Mouse (Mus musculus): ENCODE data around the gene Olfr876. TPM values are rescaled to one million over a fixed set of nuclear protein-coding genes. Genes with fewer than 3 reads are reported as not detected.

Gene Olfr876
- polyA plus RNA-seq, 1 experiment from 2014 or later = not detected

GRCm38 (mm10) chr9:37808976-37809375 lies 6.1 kb downstream of the Olfr876 start:
- Histone ChIP-seq H3K36me3 (replicated peaks) (no peaks in the 10 kb centered on the region), H3K4me1 (replicated peaks) (no peaks in the 10 kb centered on the region), H3K4me3 (replicated peaks) (no peak overlapping the region), H3K9me3 (replicated peaks) (no peaks in the 10 kb centered on the region), H3K27me3 (no peaks in the 10 kb centered on the region), H3K4me2 (no peak overlapping the region), H3K9ac (no peak overlapping the region), H3K27ac (replicated peaks) (no peak overlapping the region)
- 43% methylated on average over 2 of the region's 2 CpGs for WGBS (ENCODE audit: insufficient replicate concordance)
- no peak for ATAC-seq (ENCODE audit: insufficient read depth)

GRCm38 (mm10) chr9:37814696-37815095 lies 11.9 kb downstream of the Olfr876 start:
- Histone ChIP-seq H3K27me3 (no peaks in the 10 kb centered on the region), H3K27ac (replicated peaks) (no peak overlapping the region), H3K9ac (no peak overlapping the region), H3K4me3 (replicated peaks) (no peak overlapping the region), H3K9me3 (replicated peaks) (no peaks in the 10 kb centered on the region), H3K36me3 (replicated peaks) (no peaks in the 10 kb centered on the region), H3K4me2 (no peak overlapping the region), H3K4me1 (replicated peaks) (no peaks in the 10 kb centered on the region)
- WGBS (ENCODE audit: insufficient replicate concordance) = 76% methylated on average over 3 of the region's 3 CpGs
- ATAC-seq (ENCODE audit: insufficient read depth) = no peak

GRCm38 (mm10) chr9:37829881-37830280 lies 27.1 kb downstream of the Olfr876 start:
- Histone ChIP-seq H3K9me3 (replicated peaks) (no peaks in the 10 kb centered on the region), H3K27ac (replicated peaks) (no peak overlapping the region), H3K4me3 (replicated peaks) (no peak overlapping the region), H3K36me3 (replicated peaks) (no peaks in the 10 kb centered on the region), H3K4me1 (replicated peaks) (no peaks in the 10 kb centered on the region), H3K9ac (no peak overlapping the region), H3K4me2 (no peak overlapping the region), H3K27me3 (no peaks in the 10 kb centered on the region)
- ATAC-seq (ENCODE audit: insufficient read depth) = no peak

- Histone ChIP-seq H3K27ac (replicated peaks) (no peak overlapping the region), H3K27me3 (no peaks in the 10 kb centered on the region), H3K4me1 (replicated peaks) (no peaks in the 10 kb centered on the region), H3K36me3 (replicated peaks) (no peaks in the 10 kb centered on the region), H3K9me3 (replicated peaks) (no peaks in the 10 kb centered on the region), H3K9ac (no peak overlapping the region), H3K4me2 (no peak overlapping the region), H3K4me3 (replicated peaks) (no peak overlapping the region)
- WGBS (ENCODE audit: insufficient replicate concordance) = 56% methylated on average over 1 of the region's 1 CpGs
- no peak for ATAC-seq (ENCODE audit: insufficient read depth)
Observed at GRCm38 (mm10) chr9:37833341-37833740, 30.5 kb downstream of the Olfr876 start.

DNA sequence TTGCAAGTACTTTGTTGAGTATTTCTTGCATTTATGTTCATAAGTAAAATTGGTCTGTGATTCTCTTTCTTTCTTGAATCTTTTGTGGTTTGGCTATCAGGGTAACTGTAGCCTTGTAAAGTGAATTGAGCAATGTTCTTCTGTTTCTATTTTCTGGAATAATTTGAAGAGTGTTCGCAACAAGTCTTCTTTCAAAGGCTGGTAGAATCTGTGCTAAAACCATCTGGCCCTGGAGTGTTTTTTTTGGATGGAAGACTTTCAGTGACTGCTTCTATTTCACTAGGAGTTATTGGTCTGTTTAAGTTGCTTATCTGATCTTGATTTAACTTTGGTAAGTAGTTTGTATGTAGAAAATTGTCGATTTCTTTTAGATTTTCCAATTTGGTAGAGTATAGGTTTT lies 46.4 kb downstream of the Olfr876 start:
- Histone ChIP-seq H3K27ac (replicated peaks) (no peak overlapping the region), H3K27me3 (no peaks in the 10 kb centered on the region), H3K4me3 (replicated peaks) (no peak overlapping the region), H3K36me3 (replicated peaks) (no peaks in the 10 kb centered on the region), H3K4me1 (replicated peaks) (no peaks in the 10 kb centered on the region), H3K9ac (no peak overlapping the region), H3K9me3 (replicated peaks) (no peaks in the 10 kb centered on the region), H3K4me2 (no peak overlapping the region)
- ATAC-seq (ENCODE audit: insufficient read depth) = no peak
- WGBS (ENCODE audit: insufficient replicate concordance) = 53% methylated on average over 2 of the region's 2 CpGs

GRCm38 (mm10) chr9:37853969-37854368 lies 51.1 kb downstream of the Olfr876 start, which contains the start of gene Olfr877:
TSS of gene Olfr877 (plus strand) at chr9:37854269.
- ATAC-seq (ENCODE audit: insufficient read depth) = no peak
- H3K36me3 ChIP-seq (replicated peaks) = no peaks in the 10 kb centered on the region
- 52% methylated on average over 4 of the region's 4 CpGs for WGBS (ENCODE audit: insufficient replicate concordance)

More at GRCm38 (mm10) chr9:37853969-37854368, 51.1 kb downstream of the Olfr876 start, which contains the start of gene Olfr877:
- Histone ChIP-seq H3K27ac (replicated peaks) (no peak within 1 kb of the TSS), H3K27me3 (no peaks in the 10 kb centered on the region), H3K9ac (no peak within 1 kb of the TSS), H3K4me3 (replicated peaks) (no peak within 1 kb of the TSS), H3K4me2 (no peak within 1 kb of the TSS), H3K4me1 (replicated peaks) (no peaks in the 10 kb centered on the region), H3K9me3 (replicated peaks) (no peaks in the 10 kb centered on the region)

Other genes starting within 250 kb of the Olfr876 start
- 5.6 and 6.4 TPM in 2 replicates for gene Siae, start 247.3 kb upstream of the Olfr876 start, polyA plus RNA-seq (2015; fragmentation: Nextera tagmentation; extraction: Ambion mirVana)
- gene Spa17, start 189.3 kb upstream of the Olfr876 start, polyA plus RNA-seq (2015; fragmentation: Nextera tagmentation; extraction: Ambion mirVana) = 1.3 and 1.5 TPM in 2 replicates
- gene Tbrg1, start 145.7 kb upstream of the Olfr876 start, polyA plus RNA-seq (2015; fragmentation: Nextera tagmentation; extraction: Ambion mirVana) = 43.1 and 48.3 TPM in 2 replicates
- gene Panx3, start 133.8 kb upstream of the Olfr876 start, polyA plus RNA-seq (2015; fragmentation: Nextera tagmentation; extraction: Ambion mirVana) = not detected in 2 replicates
- gene Olfr160, start 86.8 kb upstream of the Olfr876 start, polyA plus RNA-seq (2015; fragmentation: Nextera tagmentation; extraction: Ambion mirVana) = not detected in 2 replicates
- gene Olfr874, start 57.9 kb upstream of the Olfr876 start, polyA plus RNA-seq (2015; fragmentation: Nextera tagmentation; extraction: Ambion mirVana) = not detected in 2 replicates
- gene Olfr875, start 31.2 kb upstream of the Olfr876 start, polyA plus RNA-seq (2015; fragmentation: Nextera tagmentation; extraction: Ambion mirVana) = not detected in 2 replicates
- gene Olfr877, start 51.2 kb downstream of the Olfr876 start, polyA plus RNA-seq (2015; fragmentation: Nextera tagmentation; extraction: Ambion mirVana) = not detected in 2 replicates
- gene Olfr145, start 93.7 kb downstream of the Olfr876 start, polyA plus RNA-seq (2015; fragmentation: Nextera tagmentation; extraction: Ambion mirVana) = not detected in 2 replicates
- gene Olfr878, start 114.8 kb downstream of the Olfr876 start, polyA plus RNA-seq (2015; fragmentation: Nextera tagmentation; extraction: Ambion mirVana) = not detected in 2 replicates
- not detected in 2 replicates for gene Olfr881, start 188.8 kb downstream of the Olfr876 start, polyA plus RNA-seq (2015; fragmentation: Nextera tagmentation; extraction: Ambion mirVana)
- not detected in 2 replicates for gene Olfr883, start 222.8 kb downstream of the Olfr876 start, polyA plus RNA-seq (2015; fragmentation: Nextera tagmentation; extraction: Ambion mirVana)
- gene Olfr884, start 243.5 kb downstream of the Olfr876 start, polyA plus RNA-seq (2015; fragmentation: Nextera tagmentation; extraction: Ambion mirVana) = not detected in 2 replicates

All from liver, embryonic 15.5 days (tissue).